Mouse (Mus musculus) myocyte (in vitro differentiated cells): Measurements from ENCODE around the gene Dnm1. TPM values are rescaled to one million over a fixed set of nuclear protein-coding genes. Genes with fewer than 3 reads are reported as not detected.

Experiments
- H3K27me3 ChIP-seq: one replicate; pipeline ENCODE4 v1.6.1; 2011; ENCODE audit not compliant: control insufficient read depth, insufficient read depth, insufficient read length
- H3K36me3 ChIP-seq: one replicate; pipeline ENCODE4 v1.6.1; 2011; ENCODE audit not compliant: control insufficient read depth, insufficient read depth
- H3K4me2 ChIP-seq: one replicate; pipeline ENCODE4 v1.6.1; 2011; ENCODE audit warnings: low read depth, control low read depth
- H3K4me3 ChIP-seq: one replicate; pipeline ENCODE4 v1.5.1; 2011; ENCODE audit warnings: mild to moderate bottlenecking, control low read depth, moderate library complexity
- H3K79me2 ChIP-seq: one replicate; pipeline ENCODE4 v1.6.1; 2011; ENCODE audit not compliant: control insufficient read depth, insufficient read depth
- H3ac ChIP-seq: one replicate; pipeline ENCODE4 v1.6.1; 2011; ENCODE audit not compliant: control insufficient read depth, insufficient read length
- CEBPB ChIP-seq: IDR thresholded peaks from 2 replicates; pipeline ENCODE4 v1.6.1; 2011; ENCODE audit warnings: mild to moderate bottlenecking, moderate library complexity; ENCODE audit not compliant: poor library complexity, insufficient read depth, severe bottlenecking
- E2F4 ChIP-seq: IDR thresholded peaks from one replicate; pipeline ENCODE4 v1.6.1; 2011; ENCODE audit warnings: mild to moderate bottlenecking, control low read depth, moderate library complexity; ENCODE audit not compliant: insufficient read depth
- MAX ChIP-seq: IDR thresholded peaks from one replicate; pipeline ENCODE4 v1.6.1; 2011; ENCODE audit warnings: low read depth, mild to moderate bottlenecking, control low read depth
- MYOD1 ChIP-seq, 3 experiments: IDR thresholded peaks; one replicate each; pipeline ENCODE4 v1.6.1; 2011; ENCODE audit warnings: control low read depth in 2 of 3, low read depth in 2 of 3, mild to moderate bottlenecking in 2 of 3, moderate library complexity in 1 of 3; ENCODE audit not compliant: insufficient read length in 2 of 3, control insufficient read depth in 1 of 3
- MYOG ChIP-seq, 3 experiments: IDR thresholded peaks; one replicate each; pipeline ENCODE4 v1.6.1; 2011; ENCODE audit warnings: control low read depth in 2 of 3, low read depth in 2 of 3, mild to moderate bottlenecking in 2 of 3; ENCODE audit not compliant: insufficient read length in 2 of 3, control insufficient read depth in 1 of 3, insufficient read depth in 1 of 3
- POLR2A ChIP-seq: IDR thresholded peaks from one replicate; pipeline ENCODE4 v1.6.1; 2011; ENCODE audit warnings: low read depth, mild to moderate bottlenecking, control low read depth, moderate library complexity; ENCODE audit not compliant: insufficient read length
- POLR2AphosphoS2 ChIP-seq: IDR thresholded peaks from one replicate; pipeline ENCODE4 v1.6.1; 2011; ENCODE audit warnings: low read depth, control low read depth; ENCODE audit not compliant: insufficient read length
- REST ChIP-seq: IDR thresholded peaks from one replicate; pipeline ENCODE4 v1.6.1; 2011; ENCODE audit warnings: mild to moderate bottlenecking, control low read depth, moderate library complexity; ENCODE audit not compliant: insufficient read depth, insufficient read length
- SRF ChIP-seq: IDR thresholded peaks from one replicate; pipeline ENCODE4 v1.6.1; 2011; ENCODE audit warnings: low read depth; ENCODE audit not compliant: control insufficient read depth, insufficient read length
- TCF12 ChIP-seq: IDR thresholded peaks from one replicate; pipeline ENCODE4 v1.6.1; 2011; ENCODE audit warnings: mild to moderate bottlenecking, control low read depth; ENCODE audit not compliant: poor library complexity, insufficient read depth, severe bottlenecking
- TCF3 ChIP-seq: IDR thresholded peaks from one replicate; pipeline ENCODE4 v1.6.1; 2011; ENCODE audit warnings: low read depth, control low read depth; ENCODE audit not compliant: insufficient read length
- USF1 ChIP-seq: IDR thresholded peaks from one replicate; pipeline ENCODE4 v1.6.1; 2011; ENCODE audit warnings: low read depth, mild to moderate bottlenecking, control low read depth, moderate library complexity
- polyA plus RNA-seq: library from polyadenylated mRNA; unstranded; fragments of >200 nt; fragmentation: generic; extraction: Trizol; gene quantifications from one replicate; pipeline ENCODE4 v1.2.1, GENCODE M21; 2012; ENCODE audit warnings: missing spikeins

Gene Dnm1
- polyA plus RNA-seq, 1 experiment: 44.0 TPM

- no peaks in the 10 kb centered on the region for H3K27me3 ChIP-seq
- H3K4me2 ChIP-seq: no peak overlapping the region
- H3K36me3 ChIP-seq: peaks cover 19% of the 10 kb centered on the region
- TF ChIP-seq POLR2AphosphoS2: no peak
- no peak for TF ChIP-seq MAX
- peak in 1 of 3 experiments; percentile 79 for TF ChIP-seq MYOD1 (IDR thresholded peaks at IDR 0.05; ENCODE audit: control insufficient read depth in 1 of 3, insufficient read length in 2 of 3, low read depth in 2 of 3)
- no peak for TF ChIP-seq REST
- no peak for TF ChIP-seq USF1
- no peak overlapping the region for H3K4me3 ChIP-seq
- no peak overlapping the region for H3ac ChIP-seq
- no peaks in the 10 kb centered on the region for H3K79me2 ChIP-seq
Observed at GRCm38 (mm10) chr2:32375317-32375940, 22.3 kb upstream of the Dnm1 start.

DNA sequence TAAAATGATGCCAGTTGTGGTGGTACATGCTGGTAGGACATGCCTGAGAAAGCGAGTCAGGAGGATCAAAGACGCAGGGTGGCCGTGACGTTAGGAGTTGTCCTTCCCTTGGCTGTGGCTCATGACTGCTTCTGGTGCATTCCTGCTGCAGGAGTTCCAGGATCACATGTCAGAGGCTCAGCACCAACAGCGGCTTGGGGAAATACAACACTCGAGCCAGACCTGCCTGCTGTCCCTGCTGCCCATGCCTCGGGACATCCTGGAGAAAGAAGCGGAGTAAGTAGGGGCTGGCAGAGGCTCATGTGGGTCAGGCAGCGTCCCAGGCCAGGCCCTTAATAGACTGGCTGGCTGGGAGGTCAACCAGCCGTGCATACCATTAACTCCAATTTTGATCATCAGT, 21.1 kb upstream of the Dnm1 start:
- Histone ChIP-seq H3K4me2 (peak overlapping the region; percentile 6), H3K36me3 (peaks cover 24% of the 10 kb centered on the region), H3ac (no peak overlapping the region), H3K79me2 (no peaks in the 10 kb centered on the region), H3K27me3 (no peaks in the 10 kb centered on the region), H3K4me3 (no peak overlapping the region)
- TF ChIP-seq POLR2AphosphoS2: no peak
- no peak for TF ChIP-seq CEBPB
- TF ChIP-seq TCF12: no peak
- TF ChIP-seq MYOD1 (IDR thresholded peaks at IDR 0.05; ENCODE audit: control insufficient read depth in 1 of 3, insufficient read length in 2 of 3, low read depth in 2 of 3): no peak
- no peak for TF ChIP-seq USF1
- no peak for TF ChIP-seq REST
- no peak for TF ChIP-seq POLR2A
- no peak for TF ChIP-seq MYOG (IDR thresholded peaks at IDR 0.05; ENCODE audit: control insufficient read depth in 1 of 3, insufficient read depth in 1 of 3, insufficient read length in 2 of 3, low read depth in 2 of 3)
- no peak for TF ChIP-seq MAX
- no peak for TF ChIP-seq SRF
- TF ChIP-seq TCF3: no peak
- TF ChIP-seq E2F4: no peak

DNA sequence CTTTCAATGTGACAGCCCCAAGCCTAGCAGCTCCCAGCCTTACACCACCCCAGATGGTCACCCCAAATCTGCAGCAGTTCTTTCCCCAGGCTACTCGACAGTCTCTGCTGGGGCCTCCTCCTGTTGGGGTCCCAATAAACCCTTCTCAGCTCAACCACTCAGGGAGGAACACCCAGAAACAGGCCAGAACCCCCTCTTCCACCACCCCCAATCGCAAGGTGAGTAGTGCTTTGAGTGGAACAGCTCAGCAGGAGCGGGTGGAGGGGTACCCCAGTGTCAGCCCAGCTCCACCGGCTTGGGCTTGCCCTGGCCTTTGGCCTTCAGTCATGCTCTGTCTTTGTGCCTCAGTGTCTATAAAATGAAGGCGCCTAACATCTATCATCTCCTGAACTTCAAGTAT, 14.2 kb upstream of the Dnm1 start:
- H3K27me3 ChIP-seq: no peaks in the 10 kb centered on the region
- peaks cover 22% of the 10 kb centered on the region for H3K36me3 ChIP-seq
- TF ChIP-seq SRF (no peak), TCF3 (no peak), POLR2A (no peak), MYOD1 (IDR thresholded peaks at IDR 0.05; ENCODE audit: control insufficient read depth in 1 of 3, insufficient read length in 2 of 3, low read depth in 2 of 3) (no peak), TCF12 (no peak), USF1 (no peak)
- peaks cover 5% of the 10 kb centered on the region for H3K79me2 ChIP-seq
- H3K4me3 ChIP-seq: no peak overlapping the region
- H3ac ChIP-seq: no peak overlapping the region
- H3K4me2 ChIP-seq: no peak overlapping the region

DNA sequence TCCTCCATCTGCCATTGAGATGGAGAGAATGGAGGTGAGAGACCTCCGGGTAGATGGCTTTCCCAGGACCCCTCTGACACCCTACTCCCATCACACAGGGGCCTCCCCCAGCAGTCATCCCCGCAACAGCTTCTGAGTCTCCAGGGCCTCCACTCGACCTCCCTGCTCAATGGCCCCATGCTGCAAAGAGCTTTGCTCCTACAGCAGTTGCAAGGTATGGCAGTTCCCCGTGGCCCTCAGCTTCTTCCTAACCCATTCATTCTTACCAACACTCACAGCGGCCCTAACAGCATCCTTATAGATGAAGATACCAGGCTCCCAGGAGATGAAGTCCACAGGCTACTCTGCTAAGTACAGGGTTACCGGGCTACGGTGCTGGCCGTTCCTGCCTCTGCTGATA, 11.0 kb upstream of the Dnm1 start:
- Histone ChIP-seq H3K79me2 (peaks cover 5% of the 10 kb centered on the region), H3K36me3 (peaks cover 13% of the 10 kb centered on the region), H3K27me3 (no peaks in the 10 kb centered on the region), H3ac (no peak overlapping the region), H3K4me2 (peak overlapping the region; percentile 85), H3K4me3 (peak overlapping the region; percentile 92)
- no peak for TF ChIP-seq MAX
- TF ChIP-seq TCF12: no peak
- TF ChIP-seq TCF3: no peak
- TF ChIP-seq POLR2AphosphoS2: no peak
- TF ChIP-seq CEBPB: no peak
- no peak for TF ChIP-seq POLR2A
- no peak for TF ChIP-seq SRF
- TF ChIP-seq E2F4: no peak

- TF ChIP-seq TCF12 (no peak), USF1 (peak; percentile 32), E2F4 (no peak), REST (no peak), POLR2AphosphoS2 (no peak), SRF (no peak), POLR2A (peak; percentile 15), TCF3 (no peak), MYOD1 (IDR thresholded peaks at IDR 0.05; ENCODE audit: control insufficient read depth in 1 of 3, insufficient read length in 2 of 3, low read depth in 2 of 3) (peak in 1 of 3 experiments; percentile 56), MAX (no peak), CEBPB (no peak), MYOG (IDR thresholded peaks at IDR 0.05; ENCODE audit: control insufficient read depth in 1 of 3, insufficient read depth in 1 of 3, insufficient read length in 2 of 3, low read depth in 2 of 3) (peak in 2 of 3 experiments; percentile 30 to 59)
- H3K4me3 ChIP-seq: peak overlapping the region; percentile 92
Observed at GRCm38 (mm10) chr2:32363376-32364106, 10.4 kb upstream of the Dnm1 start.

More at GRCm38 (mm10) chr2:32363376-32364106, 10.4 kb upstream of the Dnm1 start:
- Histone ChIP-seq H3K79me2 (peaks cover 5% of the 10 kb centered on the region), H3K4me2 (peak overlapping the region; percentile 85), H3K36me3 (peaks cover 12% of the 10 kb centered on the region), H3ac (peak overlapping the region; percentile 32), H3K27me3 (no peaks in the 10 kb centered on the region)
